Mouse (Mus musculus) liver, embryonic 15.5 days (tissue): ENCODE measurements around the gene Gast. TPM values are rescaled to one million over a fixed set of nuclear protein-coding genes. Genes with fewer than 3 reads are reported as not detected.
"Not testable (repeated sequence)": the region's sequence is repeated elsewhere in the genome, so short reads cannot be mapped to it uniquely, and the experiment has no call there.

ENCODE experiments used
- ATAC-seq: fragments of 200-750 bp; cut with Nextera tagmentation; 2 replicates; pipeline ENCODE4 v1.8.0; 2017; ENCODE audit warnings: moderate number of reproducible peaks, mild to moderate bottlenecking, moderate library complexity; ENCODE audit not compliant: insufficient read depth
- H3K27ac ChIP-seq: fragments of 300-500 bp; sonication (generic); replicated peaks from 2 replicates; pipeline ENCODE4 v1.5.1; 2015; ENCODE audit warnings: mild to moderate bottlenecking, inconsistent platforms
- H3K27me3 ChIP-seq: fragments of 300-500 bp; sonication (generic); 2 replicates; pipeline ENCODE4 v1.6.1; 2015; ENCODE audit warnings: mild to moderate bottlenecking, inconsistent platforms
- H3K36me3 ChIP-seq: fragments of 300-500 bp; sonication (generic); replicated peaks from 2 replicates; pipeline ENCODE4 v1.6.1; 2015; ENCODE audit warnings: moderate library complexity, mild to moderate bottlenecking, inconsistent platforms
- H3K4me1 ChIP-seq: fragments of 300-500 bp; sonication (generic); replicated peaks from 2 replicates; pipeline ENCODE4 v1.6.1; 2015; ENCODE audit warnings: inconsistent platforms
- H3K4me2 ChIP-seq: fragments of 300-500 bp; sonication (generic); 2 replicates; pipeline ENCODE4 v1.6.1; 2015; ENCODE audit warnings: moderate library complexity, mild to moderate bottlenecking, inconsistent platforms
- H3K4me3 ChIP-seq: fragments of 300-500 bp; sonication (generic); replicated peaks from 2 replicates; pipeline ENCODE4 v1.5.1; 2015; ENCODE audit warnings: mild to moderate bottlenecking, inconsistent platforms
- H3K9ac ChIP-seq: fragments of 300-500 bp; sonication (generic); 2 replicates; pipeline ENCODE4 v1.6.1; 2015; ENCODE audit warnings: moderate library complexity, mild to moderate bottlenecking, inconsistent platforms
- H3K9me3 ChIP-seq: fragments of 300-500 bp; sonication (generic); replicated peaks from 2 replicates; pipeline ENCODE4 v1.6.1; 2016; ENCODE audit warnings: inconsistent platforms
- WGBS: fragments of 180-500 bp; shearing (Covaris S2); methylation state at CpG from one replicate; pipeline ENCODE4 v1.1.7; 2015; ENCODE audit warnings: mixed read lengths; ENCODE audit not compliant: insufficient replicate concordance; 5-methylcytosine and 5-hydroxymethylcytosine counted together
- polyA plus RNA-seq: library from polyadenylated mRNA; unstranded; fragments of >200 nt; fragmentation: Nextera tagmentation; extraction: Ambion mirVana; gene quantifications from 2 replicates; pipeline ENCODE4 v1.2.1, GENCODE M21; 2015

The Gast gene
- polyA plus RNA-seq, 1 experiment from 2014 or later, result not detected

DNA sequence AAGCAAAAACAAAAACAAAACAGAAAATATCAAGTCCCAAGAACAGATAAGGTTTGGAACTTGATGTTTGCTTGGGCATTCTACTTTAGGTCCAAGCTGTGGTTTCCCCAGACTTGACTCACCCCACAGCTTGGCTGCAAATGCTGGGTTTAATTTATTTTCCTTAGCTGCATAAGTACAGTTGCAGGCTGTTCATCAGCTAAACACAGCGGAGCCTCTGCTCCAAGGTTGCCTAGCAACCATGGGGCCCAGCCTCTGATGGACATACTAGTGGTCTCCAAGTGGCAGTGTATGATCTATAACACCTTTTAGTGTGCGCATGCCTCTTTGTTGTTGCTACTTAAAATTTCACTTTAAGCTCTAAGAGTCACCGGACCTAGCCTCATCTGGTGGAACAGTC lies 1.5 kb downstream of the Gast start:
- no peaks in the 10 kb centered on the region for H3K4me1 ChIP-seq
- peaks cover 14% of the 10 kb centered on the region for H3K27me3 ChIP-seq
- no peaks in the 10 kb centered on the region for H3K36me3 ChIP-seq
- no peaks in the 10 kb centered on the region for H3K9me3 ChIP-seq
- no peak for ATAC-seq
- H3K9ac ChIP-seq, result no peak overlapping the region
- H3K27ac ChIP-seq, result no peak overlapping the region
- H3K4me2 ChIP-seq, result no peak overlapping the region
- H3K4me3 ChIP-seq, result no peak overlapping the region
- WGBS, result 61% methylated on average over 3 of the region's 3 CpGs

DNA sequence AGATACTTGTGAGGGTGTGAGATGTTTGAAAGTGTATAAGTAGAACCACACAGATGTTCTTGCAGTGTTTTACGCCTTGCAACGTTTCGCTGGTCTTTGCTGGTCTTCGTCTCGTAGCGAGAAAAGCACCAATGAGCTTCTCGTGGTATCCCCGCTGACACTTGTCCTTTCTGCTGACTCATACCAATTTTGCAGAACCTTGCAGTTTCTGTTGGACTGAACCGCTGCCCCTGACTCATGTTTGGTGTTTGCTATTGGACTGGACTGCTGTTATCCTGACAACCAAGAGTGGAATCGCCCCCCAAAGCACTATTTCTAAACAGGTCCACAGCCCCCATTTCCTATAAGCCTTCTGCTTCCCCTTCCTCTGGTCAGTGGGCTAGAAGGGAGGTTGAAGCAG lies 10.1 kb downstream of the Gast start:
- Histone ChIP-seq H3K4me1 (no peaks in the 10 kb centered on the region), H3K4me2 (no peak overlapping the region), H3K9ac (no peak overlapping the region), H3K36me3 (no peaks in the 10 kb centered on the region), H3K9me3 (no peaks in the 10 kb centered on the region), H3K4me3 (no peak overlapping the region), H3K27ac (no peak overlapping the region), H3K27me3 (0 out of 2 replicates have a peak, but pooled peaks cover 4% of the 10 kb centered on the region)
- 46% methylated on average over 10 of the region's 10 CpGs for WGBS
- no peak for ATAC-seq

DNA sequence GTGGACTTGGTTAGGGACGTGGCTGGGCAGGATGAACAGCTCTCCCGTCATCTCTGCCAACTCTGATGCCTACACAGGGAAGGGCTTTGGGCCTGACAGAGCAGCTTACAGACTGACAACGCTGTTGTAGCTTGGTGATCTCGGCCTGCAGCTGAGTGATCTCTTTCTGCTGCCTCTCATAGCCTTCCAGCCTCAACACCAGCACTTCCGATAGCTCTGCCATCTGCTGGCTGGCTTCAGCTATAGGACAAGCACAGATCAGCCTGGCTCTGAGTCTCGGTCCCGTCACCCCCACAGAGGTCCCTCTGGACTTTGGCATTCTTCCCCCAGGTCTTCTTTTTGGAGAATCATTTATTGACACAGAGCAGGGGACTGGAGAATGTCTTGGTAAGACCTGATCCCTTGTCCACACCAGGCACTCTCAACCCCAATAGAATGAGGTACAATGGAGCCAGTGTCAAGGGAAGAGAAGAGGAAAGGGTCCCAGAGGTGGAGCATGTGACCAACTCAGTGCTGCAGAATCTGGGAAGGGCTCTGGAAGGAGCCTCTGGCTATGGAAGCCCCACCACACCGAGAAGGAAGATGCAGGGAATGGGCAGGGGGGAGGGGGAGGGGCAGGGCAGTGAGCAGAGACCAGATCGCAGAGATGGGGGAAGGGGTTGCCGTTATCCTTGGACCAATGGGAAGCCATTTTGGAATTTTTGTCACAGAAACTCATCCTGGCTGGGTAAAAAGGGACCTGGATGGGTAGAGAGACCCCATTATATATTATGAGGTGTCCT lies 18.1 kb downstream of the Gast start:
- Histone ChIP-seq H3K4me3 (no peak overlapping the region), H3K9ac (no peak overlapping the region), H3K9me3 (no peaks in the 10 kb centered on the region), H3K27me3 (peaks cover 67% of the 10 kb centered on the region), H3K4me1 (peaks cover 16% of the 10 kb centered on the region), H3K4me2 (no peak overlapping the region), H3K27ac (no peak overlapping the region), H3K36me3 (no peaks in the 10 kb centered on the region)
- no peak for ATAC-seq
- WGBS, result 24% methylated on average over 10 of the region's 10 CpGs

DNA sequence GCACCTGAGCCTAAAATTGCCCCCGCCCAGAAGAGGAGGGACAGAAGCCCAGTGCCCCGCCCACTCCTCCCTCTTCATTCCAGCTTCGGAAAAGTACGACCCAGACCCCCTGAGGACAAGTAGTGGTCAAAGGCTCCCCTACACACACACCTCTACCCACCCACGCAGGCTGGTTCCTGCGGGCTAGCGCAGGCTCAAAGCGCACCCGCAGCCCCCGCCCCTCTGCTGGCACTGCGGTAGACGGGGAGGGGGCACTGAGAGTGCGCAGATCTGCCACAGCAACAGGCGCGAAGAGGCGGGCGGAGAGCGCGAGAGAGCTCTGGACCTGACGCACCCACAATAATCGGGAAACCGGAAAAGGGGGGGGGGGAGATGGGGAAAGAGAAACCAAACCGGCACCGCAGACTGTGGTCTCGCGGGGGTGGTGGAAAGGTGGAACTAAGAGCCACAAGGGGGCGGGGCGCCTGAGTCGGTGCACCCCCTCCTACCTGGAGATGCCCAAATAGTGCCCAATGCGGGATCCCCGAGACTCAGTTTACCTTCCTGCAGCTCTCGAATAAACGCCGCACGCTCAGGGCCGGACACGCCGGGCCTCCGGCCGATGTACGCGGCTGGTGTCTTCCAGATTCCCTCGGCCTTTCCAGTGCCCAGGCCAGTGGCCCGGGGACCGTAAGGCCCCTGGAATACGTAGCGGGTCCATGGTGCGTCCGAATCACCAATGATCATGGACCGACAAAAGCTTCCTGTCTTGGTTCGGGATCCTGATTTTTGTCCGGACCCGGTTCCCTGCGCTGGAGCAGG lies 21.1 kb downstream of the Gast start:
- no peak overlapping the region for H3K9ac ChIP-seq
- WGBS, result under 1% methylated on average over 51 of the region's 54 CpGs

DNA sequence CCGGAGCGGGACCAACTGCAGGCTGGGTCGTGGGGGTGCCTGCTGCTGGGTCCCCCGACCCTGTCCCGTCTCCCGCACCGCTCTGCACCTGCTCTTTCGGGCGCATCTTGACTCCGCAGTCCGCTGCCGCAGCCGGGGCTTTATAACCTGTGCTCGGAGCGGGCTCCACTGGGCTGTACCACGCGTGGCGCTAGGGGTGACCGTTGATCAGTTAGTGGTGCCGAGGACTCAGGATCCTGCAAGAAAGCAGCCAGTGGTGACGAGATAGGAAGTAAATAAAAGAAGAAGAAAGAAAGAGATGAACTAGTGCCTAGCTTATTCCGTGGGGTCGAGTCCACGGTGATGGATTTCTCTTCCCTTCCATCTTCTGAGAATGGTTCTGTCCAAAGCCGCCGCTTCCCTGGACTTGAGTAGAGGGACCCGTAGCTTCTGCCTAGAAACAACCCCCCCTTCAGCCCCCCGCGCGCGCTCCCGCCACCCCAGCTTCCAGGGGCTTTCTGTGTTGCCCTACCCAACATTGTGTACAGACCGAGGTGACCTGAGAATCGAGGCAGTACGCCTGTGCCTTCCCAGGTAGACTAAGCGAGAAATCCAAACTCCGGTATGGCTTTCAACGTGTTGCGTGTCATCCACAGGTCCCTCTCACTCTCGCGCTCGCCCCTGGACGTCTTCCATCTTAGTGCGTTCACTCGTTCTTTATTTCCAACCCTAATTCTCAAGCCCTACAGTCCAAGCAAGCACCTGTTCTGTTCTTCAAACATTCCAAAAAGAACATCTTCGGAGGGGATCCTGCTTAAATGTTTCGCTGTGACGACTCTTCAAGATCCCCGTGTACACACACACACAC lies 22.0 kb downstream of the Gast start, which contains the start of gene Hap1:
Hap1 (minus strand) TSS at position 157 of the 847 bp plus-strand sequence.
- H3K4me3 ChIP-seq, result peak within 1 kb of the TSS; percentile 53
- H3K9me3 ChIP-seq, result no peaks in the 10 kb centered on the region
- H3K9ac ChIP-seq, result no peak within 1 kb of the TSS
- H3K27me3 ChIP-seq, result peaks cover 96% of the 10 kb centered on the region
- H3K4me1 ChIP-seq, result peaks cover 16% of the 10 kb centered on the region
- no peak within 1 kb of the TSS for H3K27ac ChIP-seq
- 2% methylated on average over 49 of the region's 49 CpGs for WGBS
- H3K36me3 ChIP-seq, result no peaks in the 10 kb centered on the region
- ATAC-seq, result no peak
- peak within 1 kb of the TSS; percentile 77 for H3K4me2 ChIP-seq

More for the DNA sequence above, 21.1 kb downstream of the Gast start:
- no peak for ATAC-seq
- peak overlapping the region; percentile 77 for H3K4me2 ChIP-seq
- no peaks in the 10 kb centered on the region for H3K36me3 ChIP-seq
- no peaks in the 10 kb centered on the region for H3K9me3 ChIP-seq
- H3K4me3 ChIP-seq, result peak overlapping the region; percentile 53
- peaks cover 16% of the 10 kb centered on the region for H3K4me1 ChIP-seq
- H3K27me3 ChIP-seq, result peaks cover 94% of the 10 kb centered on the region
- H3K27ac ChIP-seq, result no peak overlapping the region

DNA sequence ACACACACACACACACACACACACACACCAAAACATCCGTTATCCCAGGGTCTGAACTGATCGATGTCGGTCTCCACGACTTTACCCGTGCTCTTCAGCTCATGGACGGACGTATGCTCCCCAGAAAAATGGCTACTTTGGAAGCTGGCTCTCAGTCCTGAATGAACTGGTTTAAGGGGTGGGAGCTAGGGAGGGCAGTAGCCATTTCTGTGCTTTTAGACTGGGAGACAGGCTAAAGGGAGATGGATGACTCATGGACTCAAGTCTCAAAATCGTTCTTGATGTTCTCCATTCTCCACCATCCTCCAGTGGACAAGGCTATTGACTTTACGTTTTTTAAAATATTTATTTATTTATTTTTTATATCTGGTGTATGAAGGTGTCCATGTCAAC lies 22.6 kb downstream of the Gast start:
- WGBS, result 13% methylated on average over 9 of the region's 9 CpGs
- no peak for ATAC-seq
- H3K27ac ChIP-seq, result no peak overlapping the region
- no peak overlapping the region for H3K4me3 ChIP-seq
- H3K9me3 ChIP-seq, result no peaks in the 10 kb centered on the region
- H3K36me3 ChIP-seq, result no peaks in the 10 kb centered on the region
- H3K27me3 ChIP-seq, result peaks cover 90% of the 10 kb centered on the region
- no peak overlapping the region for H3K4me2 ChIP-seq
- H3K4me1 ChIP-seq, result peaks cover 16% of the 10 kb centered on the region
- no peak overlapping the region for H3K9ac ChIP-seq

DNA sequence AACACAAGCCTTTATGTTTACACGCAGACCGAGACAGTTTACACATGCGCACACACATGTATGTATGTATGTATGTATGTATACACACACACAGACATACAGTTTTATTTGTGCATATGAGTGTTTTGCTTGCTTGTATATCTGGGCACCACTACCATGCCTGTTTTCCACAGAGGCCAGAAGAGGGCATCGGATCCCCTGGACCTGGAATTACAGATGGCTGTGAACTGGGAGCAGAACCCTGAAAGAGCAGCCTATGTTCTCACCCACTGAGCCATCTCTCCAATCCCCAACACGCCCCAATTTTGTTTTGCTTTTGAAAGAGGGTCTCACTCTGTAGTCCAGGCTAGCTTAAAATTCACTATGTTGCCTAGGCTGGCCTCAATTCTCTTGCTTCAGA lies 23.2 kb downstream of the Gast start:
- Histone ChIP-seq H3K4me1 (peaks cover 16% of the 10 kb centered on the region), H3K27me3 (peaks cover 87% of the 10 kb centered on the region), H3K9me3 (no peaks in the 10 kb centered on the region), H3K36me3 (no peaks in the 10 kb centered on the region), H3K4me3 (no peak overlapping the region), H3K9ac (no peak overlapping the region), H3K27ac (no peak overlapping the region), H3K4me2 (no peak overlapping the region)
- no peak for ATAC-seq
- 46% methylated on average over 5 of the region's 5 CpGs for WGBS

DNA sequence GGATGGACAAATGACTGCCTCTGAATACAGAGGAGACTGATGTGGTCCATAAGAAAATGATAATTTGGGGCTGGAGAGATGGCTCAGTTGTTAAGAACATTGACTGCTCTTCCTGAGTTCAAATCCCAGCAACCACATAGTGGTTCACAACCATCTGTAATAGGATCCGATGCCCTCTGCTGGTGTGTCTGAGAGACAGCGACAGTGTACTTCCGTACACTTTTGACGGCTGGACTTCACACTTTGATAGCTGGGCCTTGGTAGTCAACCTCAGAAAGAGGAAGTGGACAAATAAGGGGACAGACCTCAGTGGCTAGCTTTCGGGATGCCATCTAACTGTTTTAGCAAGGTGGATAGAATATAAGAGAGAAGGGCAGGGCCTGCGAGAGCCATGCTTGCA lies 26.0 kb downstream of the Gast start:
- Histone ChIP-seq H3K27me3 (peaks cover 71% of the 10 kb centered on the region), H3K9me3 (no peaks in the 10 kb centered on the region), H3K36me3 (no peaks in the 10 kb centered on the region), H3K27ac (no peak overlapping the region), H3K4me2 (no peak overlapping the region), H3K9ac (no peak overlapping the region), H3K4me1 (peaks cover 15% of the 10 kb centered on the region), H3K4me3 (no peak overlapping the region)
- WGBS, result 37% methylated on average over 6 of the region's 6 CpGs
- ATAC-seq, result no peak

DNA sequence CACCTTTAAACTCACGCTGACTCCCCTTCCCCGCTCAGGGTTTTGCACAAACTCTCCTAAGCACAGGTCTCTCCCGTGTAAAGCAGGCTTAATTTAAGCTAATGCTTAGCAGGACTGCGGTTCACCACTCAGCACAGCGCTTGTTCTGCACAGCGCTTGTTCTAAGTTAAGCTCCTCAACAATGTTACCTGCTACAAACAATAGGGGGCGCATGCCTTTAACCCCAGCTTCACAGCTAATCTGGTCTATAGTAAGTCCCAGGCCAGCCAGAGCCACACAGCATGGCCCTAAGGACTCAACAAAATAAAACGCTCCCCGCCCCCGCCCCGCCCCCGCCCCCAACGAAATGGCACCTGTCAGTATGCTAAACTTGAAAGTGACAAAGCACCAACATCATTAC lies 26.9 kb downstream of the Gast start:
- ATAC-seq, result peak; percentile 30
- WGBS, result no CpG with 5 or more reads among the region's 13 CpGs
- H3K27me3 ChIP-seq, result peaks cover 62% of the 10 kb centered on the region

DNA sequence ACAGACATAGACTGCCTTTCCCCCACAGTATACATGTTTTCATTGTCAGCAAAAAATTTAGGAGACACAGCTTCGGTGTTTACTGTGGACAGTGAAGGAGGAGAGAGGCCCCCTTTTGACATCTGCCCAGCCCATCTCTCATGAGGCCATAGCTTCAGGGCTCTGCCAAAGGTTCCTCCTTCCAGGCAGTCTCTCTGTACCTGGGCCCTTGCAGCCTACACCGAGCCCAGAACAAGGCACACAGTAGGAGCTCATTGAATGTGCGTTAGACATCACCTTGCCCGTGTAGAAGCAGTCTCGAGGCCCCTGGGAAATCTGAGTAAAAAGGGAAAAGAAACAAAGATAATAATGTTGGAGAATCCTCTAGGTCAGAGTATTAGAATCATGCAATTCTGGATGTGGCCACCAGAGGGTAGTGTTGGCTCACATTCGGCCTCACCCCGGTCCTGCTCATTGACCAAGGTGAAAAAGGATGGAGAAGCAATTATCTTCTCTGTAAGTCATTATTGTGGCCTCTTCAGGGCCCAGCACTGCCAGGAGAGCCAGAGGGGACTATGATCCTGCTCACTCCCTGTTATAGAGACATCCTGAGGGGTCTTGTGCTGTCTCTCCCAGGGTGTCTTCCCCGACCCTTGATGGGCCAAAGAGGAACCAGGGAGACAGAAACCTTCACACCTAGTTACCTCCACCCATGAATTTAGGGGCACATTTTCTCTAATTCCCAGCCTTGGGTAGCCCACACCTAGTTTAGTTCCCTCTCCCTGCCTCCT lies 28.2 kb downstream of the Gast start:
- Histone ChIP-seq H3K9me3 (no peaks in the 10 kb centered on the region), H3K4me1 (0 out of 2 replicates have a peak, but pooled peaks cover 2% of the 10 kb centered on the region), H3K36me3 (no peaks in the 10 kb centered on the region), H3K4me2 (no peak overlapping the region), H3K27ac (no peak overlapping the region), H3K27me3 (peaks cover 49% of the 10 kb centered on the region), H3K9ac (no peak overlapping the region), H3K4me3 (no peak overlapping the region)
- no peak for ATAC-seq
- 11% methylated on average over 8 of the region's 8 CpGs for WGBS

More for the DNA sequence above, 26.9 kb downstream of the Gast start:
- not testable (repeated sequence) for H3K36me3 ChIP-seq, H3K27ac ChIP-seq, H3K4me2 ChIP-seq, H3K4me1 ChIP-seq, H3K9ac ChIP-seq, H3K9me3 ChIP-seq, H3K4me3 ChIP-seq
